25 mouse cellular contexts compared by ENCODE assay signal in genomic region chr4:48492510-48492909, GRCm38 (mm10).
"Had no signal": no experiment of that assay in that cellular context is flagged by ENCODE, and none has a peak within 500 bp of the region (broad histone marks: within the 10 kb centered on the region; RNA-seq: fewer than 3 reads in every experiment).

No protein-coding gene starts in this region.

- H3K27ac ChIP-seq: heart, adult 2 months; heart, embryonic 13.5 days; heart, embryonic 15.5 days; hindbrain, embryonic 13.5 days; hindbrain, embryonic 15.5 days; hindbrain, postnatal 0 days; kidney, embryonic 15.5 days; limb, embryonic 13.5 days; limb, embryonic 15.5 days; liver, embryonic 12.5 days had no signal

- H3K9me3 ChIP-seq: heart, embryonic 13.5 days; heart, embryonic 15.5 days; hindbrain, embryonic 13.5 days; hindbrain, embryonic 15.5 days; kidney, embryonic 15.5 days; limb, embryonic 13.5 days; limb, embryonic 15.5 days; liver, embryonic 12.5 days had no signal

- DNase-seq: gastrocnemius, postnatal 14 days; gastrocnemius, postnatal 36 days; heart, adult 11 months; heart, adult 2 months; heart, postnatal 14 days; heart, postnatal 36 days; kidney, adult 11 months; kidney, adult 2 months; kidney, adult 9 months; kidney, postnatal 14 days; kidney, postnatal 36 days; layer of hippocampus, adult 9-11 months; layer of hippocampus, postnatal 36 days; left cerebral cortex, postnatal 4 days had no signal

- H3K4me2 ChIP-seq: heart, embryonic 11.5 days; heart, embryonic 13.5 days; heart, embryonic 15.5 days; hindbrain, embryonic 13.5 days; hindbrain, embryonic 15.5 days; kidney, embryonic 15.5 days; limb, embryonic 13.5 days; limb, embryonic 15.5 days; liver, embryonic 12.5 days had no signal

- H3K4me1 ChIP-seq: heart, embryonic 13.5 days; kidney, embryonic 15.5 days; limb, embryonic 13.5 days; limb, embryonic 15.5 days had no signal

- ATAC-seq: hindbrain, postnatal 0 days; intestine, embryonic 16.5 days; liver, embryonic 12.5 days had no signal

- H3K27me3 ChIP-seq: heart, embryonic 13.5 days; heart, embryonic 15.5 days; hindbrain, embryonic 13.5 days; hindbrain, embryonic 15.5 days; kidney, embryonic 15.5 days; limb, embryonic 13.5 days; limb, embryonic 15.5 days; liver, embryonic 12.5 days had no signal

- H3K4me3 ChIP-seq: heart, adult 2 months; heart, embryonic 13.5 days; heart, embryonic 15.5 days; hindbrain, embryonic 13.5 days; hindbrain, embryonic 15.5 days; kidney, embryonic 15.5 days; limb, embryonic 13.5 days; limb, embryonic 15.5 days; liver, embryonic 12.5 days had no signal

- H3K9ac ChIP-seq: heart, embryonic 13.5 days; heart, embryonic 15.5 days; hindbrain, embryonic 13.5 days; hindbrain, embryonic 15.5 days; kidney, embryonic 15.5 days; limb, embryonic 13.5 days; limb, embryonic 15.5 days; liver, embryonic 12.5 days had no signal

- H3K36me3 ChIP-seq: heart, embryonic 13.5 days; heart, embryonic 15.5 days; hindbrain, embryonic 13.5 days; hindbrain, embryonic 15.5 days; kidney, embryonic 15.5 days; limb, embryonic 13.5 days; limb, embryonic 15.5 days; liver, embryonic 12.5 days had no signal
